Mouse (Mus musculus) kidney, postnatal 25 days (tissue): Measurements from ENCODE around the gene Vcl.

Experiments
- DNase-seq, 2 experiments: peaks; one replicate each; pipeline ENCODE4 v3.0.0; 2021; ENCODE audit warnings: mixed read lengths in 2 of 2

The Vcl gene

DNA sequence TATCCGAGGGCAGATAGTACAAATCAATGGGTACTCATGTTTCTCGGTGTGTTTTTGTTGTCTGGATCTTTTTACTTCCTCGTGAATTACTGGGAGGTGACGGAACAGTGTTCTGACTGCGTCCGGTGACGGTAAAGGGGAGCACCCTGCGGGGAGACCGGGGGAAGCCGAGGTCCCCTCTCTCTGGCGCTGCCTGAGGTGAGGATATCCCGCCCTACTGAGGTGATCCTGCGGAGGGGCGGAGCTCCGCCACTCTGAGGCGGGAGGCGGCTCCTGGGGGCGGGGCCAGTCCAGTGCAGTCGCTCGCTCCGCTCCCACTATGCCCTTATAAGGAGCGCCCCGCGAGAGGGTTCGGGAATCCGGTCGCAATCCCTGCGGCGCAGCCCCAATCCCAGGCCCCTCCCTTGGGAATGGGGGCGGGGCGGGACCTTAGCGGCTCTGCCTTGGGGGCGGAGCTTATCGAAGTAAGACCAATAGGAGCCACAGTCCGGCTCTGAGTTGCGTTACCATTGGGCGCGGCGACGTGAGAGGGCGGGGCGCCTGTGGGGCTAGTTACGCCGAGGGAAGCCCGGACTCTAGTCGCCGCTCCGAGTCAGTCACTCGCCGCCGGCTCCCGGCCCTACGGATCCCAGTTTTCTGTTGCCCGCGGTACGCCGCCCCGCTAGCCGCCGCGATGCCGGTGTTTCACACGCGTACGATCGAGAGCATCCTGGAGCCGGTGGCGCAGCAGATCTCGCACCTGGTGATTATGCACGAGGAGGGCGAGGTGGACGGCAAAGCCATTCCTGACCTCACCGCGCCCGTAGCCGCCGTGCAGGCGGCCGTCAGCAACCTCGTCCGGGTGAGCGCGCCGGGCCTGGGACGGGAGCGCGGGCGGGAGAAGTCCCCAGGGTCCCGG lies at the start of gene Vcl:
Vcl (plus strand) TSS at position 551 of the 898 bp plus-strand sequence.
- DNase-seq, result peak; percentile 99 to 100

DNA sequence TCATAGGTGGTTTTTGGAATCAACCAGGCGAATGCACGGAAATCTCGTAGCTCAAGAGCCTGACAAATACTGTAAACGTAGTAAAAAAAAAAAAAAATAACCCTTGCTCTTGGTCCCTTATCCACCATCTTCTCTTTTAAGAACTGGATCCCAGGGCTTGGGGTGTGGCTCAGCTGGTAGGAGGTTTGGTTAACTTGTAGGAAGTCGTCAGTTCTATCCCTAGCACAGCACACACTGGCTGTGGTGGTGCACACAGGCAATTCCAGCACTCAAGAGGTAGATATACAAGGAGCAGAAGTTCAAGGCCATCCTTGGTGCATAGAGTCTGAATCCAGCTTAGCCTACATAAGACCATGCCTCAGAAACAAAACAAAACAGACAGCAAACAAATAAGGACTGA lies 44.5 kb upstream of the Vcl start:
- no peak for DNase-seq

DNA sequence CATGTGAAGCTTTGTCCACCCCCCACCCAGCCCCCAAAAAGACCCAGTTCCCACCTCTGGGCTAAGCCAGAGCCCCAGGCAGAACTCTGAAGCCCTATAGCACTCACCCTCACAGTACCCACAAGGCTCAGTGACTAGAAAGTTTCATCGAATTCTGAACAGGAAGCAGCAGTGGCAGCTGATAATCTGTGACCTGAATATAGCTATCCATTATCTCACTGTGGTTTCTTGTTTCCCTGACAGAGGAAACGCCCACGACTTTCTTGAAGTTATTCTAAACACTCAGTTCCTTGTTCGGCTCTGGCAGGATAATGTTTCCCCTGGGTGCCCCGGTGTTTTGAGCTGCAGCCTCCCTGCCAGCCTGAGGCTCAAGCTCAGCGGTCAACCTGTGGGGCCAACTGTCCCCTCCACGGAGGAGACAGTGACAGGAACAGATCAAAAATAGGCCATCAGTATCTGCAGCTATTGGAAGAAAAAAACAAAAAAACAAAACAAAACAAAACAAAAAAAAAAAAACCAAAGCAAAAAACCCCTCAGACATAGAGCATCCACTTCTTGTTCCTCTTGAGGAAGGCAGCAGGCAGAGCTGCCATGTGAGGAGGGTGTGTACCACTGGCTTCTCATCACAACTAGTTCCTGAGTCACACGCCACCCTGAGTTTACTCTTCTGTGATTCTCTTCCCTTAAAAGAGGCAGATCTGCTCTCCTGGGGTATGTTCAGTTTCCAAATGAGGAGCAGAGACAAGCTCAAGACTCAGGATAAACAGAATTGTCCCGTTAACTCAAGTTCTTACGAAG lies 43.9 kb upstream of the Vcl start:
- DNase-seq, result peak in 1 of 2 experiments; percentile 23

GRCm38 (mm10) chr14:20886266-20886665 lies 42.9 kb upstream of the Vcl start:
- peak in 1 of 2 experiments; percentile 78 for DNase-seq

DNA sequence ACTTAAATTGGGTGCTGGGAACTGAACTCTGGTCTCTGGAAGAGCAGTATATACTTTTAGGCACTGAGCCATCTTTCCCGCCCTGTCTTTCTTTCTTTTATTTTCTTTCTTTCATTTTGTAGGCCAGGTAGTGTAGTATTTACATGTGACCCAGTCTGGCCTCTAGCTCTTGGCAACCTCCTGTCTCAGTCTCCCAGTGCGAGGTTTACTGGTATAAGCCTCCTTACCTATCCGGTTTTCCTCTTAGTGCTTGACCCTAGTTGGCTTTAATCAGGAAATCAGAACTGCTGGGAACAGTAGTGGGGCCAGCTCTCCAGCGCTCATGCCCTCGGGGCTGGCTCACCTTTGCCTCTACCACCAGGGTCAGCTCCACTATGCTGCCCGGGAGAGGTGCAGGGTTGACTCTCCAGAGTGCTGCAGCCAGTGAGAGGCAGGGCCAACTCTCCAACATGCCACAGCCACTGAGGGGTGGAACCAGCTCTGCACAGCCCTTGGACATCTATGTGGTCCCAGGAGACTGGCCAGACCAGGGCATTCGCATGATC lies 41.6 kb upstream of the Vcl start:
- peak in 1 of 2 experiments; percentile 60 for DNase-seq

DNA sequence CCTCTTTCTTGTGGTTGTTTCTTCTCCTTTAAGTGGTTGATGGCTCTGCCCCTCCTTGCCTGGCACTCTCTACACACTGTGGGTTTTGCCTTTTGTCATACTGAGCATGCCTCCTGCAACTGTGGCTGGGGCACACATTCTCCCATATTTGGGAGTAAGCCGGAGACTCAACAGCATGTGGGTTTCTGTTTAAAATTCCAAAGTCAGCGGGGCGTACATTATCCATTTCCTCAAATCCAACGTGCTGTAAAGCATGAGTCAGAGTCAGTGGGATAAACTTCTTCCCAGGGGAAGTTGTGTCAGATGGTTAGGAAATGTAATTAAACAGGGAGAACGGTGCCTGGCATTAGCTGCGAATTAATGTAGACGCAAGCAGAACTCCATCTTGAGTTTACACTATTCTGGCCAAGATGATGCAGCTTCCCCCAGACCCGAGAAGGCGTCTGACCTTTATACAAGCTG lies 37.2 kb upstream of the Vcl start:
- DNase-seq, result peak in 1 of 2 experiments; percentile 43

DNA sequence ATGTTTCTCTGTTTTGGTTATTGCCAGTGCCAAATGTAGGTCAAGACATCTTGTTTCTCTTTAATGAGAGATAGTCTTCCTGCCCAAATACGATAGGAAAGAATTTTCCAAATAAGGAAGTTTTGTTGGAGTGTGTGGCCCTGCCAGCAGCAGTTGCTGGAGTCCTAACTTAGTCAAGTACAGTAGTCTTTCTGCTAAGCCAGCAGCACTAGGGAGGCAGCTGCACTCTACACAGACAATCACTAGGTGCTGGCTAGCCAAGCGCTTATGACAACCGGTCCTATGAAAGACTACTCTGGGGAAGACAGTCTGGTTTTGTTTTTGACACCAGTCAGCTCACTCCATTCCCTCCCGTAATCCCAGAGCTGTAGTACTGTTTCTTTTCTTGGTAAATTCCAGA lies 35.4 kb upstream of the Vcl start:
- DNase-seq, result no peak

- DNase-seq, result no peak
These were observed 27.9 kb upstream of the Vcl start for GRCm38 (mm10) chr14:20901267-20901666.

- DNase-seq, result no peak
These were observed 26.1 kb upstream of the Vcl start for GRCm38 (mm10) chr14:20903137-20903536.

DNA sequence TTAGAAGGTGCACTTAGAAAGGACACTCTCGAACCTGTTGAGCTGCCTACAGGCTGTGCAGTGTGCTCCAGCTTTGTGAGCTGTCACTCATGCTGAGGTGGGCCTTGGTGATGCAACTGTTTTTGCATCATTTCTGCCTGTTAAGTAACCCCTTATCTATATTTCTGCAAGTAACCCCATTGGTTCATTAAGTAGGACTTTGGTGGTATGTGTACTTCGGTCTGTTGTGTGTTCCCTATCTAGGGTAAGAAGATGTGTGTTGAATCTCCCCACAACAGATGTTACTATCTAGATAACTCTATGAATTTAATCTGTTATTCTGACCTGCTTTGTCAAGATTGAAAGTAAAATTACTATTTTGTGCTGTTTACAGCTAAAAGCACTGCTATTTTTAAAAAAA lies 17.4 kb upstream of the Vcl start:
- no peak for DNase-seq

GRCm38 (mm10) chr14:20914415-20914814 lies 14.8 kb upstream of the Vcl start:
- DNase-seq, result peak in 1 of 2 experiments; percentile 32

DNA sequence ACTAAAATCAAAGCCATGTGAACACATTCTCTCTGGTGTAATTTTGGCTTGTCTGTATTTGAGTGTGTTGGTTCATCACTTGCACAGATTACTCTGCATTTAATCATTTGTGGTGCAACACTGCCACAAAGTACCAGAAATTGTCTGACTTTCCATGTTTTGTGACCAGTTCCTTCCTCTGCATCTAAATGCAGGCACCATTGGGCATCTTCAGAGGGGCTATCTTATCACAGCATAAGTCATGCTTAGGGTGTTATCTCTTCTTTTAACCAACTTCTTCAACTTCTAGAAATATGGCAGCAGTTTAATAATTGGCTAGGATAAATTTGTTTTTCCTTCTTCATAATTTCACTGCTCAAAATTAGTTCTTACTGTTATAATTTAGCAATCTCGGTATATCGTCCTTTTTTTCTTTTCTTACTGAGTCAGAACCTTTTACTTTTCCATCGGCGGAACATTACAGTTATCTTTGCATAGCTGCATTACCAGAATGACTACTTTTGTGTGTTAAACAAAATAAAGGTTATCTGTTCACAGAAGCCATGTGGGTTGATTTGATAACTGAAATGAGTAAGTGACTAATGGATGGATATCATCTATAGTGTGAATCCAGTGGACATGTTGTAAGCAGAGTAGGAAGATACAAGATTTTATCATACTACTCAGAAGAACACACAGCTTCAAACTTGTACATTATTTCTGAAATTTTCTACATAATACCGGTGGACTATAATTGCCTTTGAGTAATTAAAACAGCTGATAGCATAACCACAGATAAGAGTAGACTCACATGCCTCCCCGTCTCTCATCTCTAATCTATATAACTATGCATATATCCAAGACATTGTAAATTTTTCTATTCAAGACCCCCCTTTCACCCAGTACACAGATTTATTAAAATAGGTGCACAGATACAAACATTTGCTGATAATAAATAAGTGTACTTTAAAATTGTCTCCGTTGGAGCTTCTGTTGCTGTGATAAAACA lies 12.3 kb upstream of the Vcl start:
- no peak for DNase-seq

- no peak for DNase-seq
These were observed 5.0 kb upstream of the Vcl start for GRCm38 (mm10) chr14:20924071-20924789.

- no peak for DNase-seq
These were observed 1.5 kb upstream of the Vcl start for GRCm38 (mm10) chr14:20927470-20928307.

DNA sequence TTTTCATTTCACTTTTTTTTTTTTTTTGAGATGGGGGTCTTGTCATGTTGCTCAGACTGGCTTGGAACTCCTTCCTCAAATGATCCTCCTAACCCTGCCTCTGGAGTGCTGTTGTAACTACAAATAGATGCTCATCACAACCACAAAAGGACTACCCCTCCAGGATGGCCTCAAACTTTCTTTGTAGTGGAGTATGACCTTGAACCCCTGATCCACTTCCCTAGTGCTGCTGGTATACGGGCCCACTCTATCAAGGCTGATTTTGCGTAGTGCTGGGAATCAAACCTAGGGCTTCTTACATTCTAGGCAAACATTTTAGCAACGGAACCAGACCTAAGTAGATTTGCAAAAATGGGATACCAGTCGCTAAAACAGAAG lies 901 bp upstream of the Vcl start:
- no peak for DNase-seq

DNA sequence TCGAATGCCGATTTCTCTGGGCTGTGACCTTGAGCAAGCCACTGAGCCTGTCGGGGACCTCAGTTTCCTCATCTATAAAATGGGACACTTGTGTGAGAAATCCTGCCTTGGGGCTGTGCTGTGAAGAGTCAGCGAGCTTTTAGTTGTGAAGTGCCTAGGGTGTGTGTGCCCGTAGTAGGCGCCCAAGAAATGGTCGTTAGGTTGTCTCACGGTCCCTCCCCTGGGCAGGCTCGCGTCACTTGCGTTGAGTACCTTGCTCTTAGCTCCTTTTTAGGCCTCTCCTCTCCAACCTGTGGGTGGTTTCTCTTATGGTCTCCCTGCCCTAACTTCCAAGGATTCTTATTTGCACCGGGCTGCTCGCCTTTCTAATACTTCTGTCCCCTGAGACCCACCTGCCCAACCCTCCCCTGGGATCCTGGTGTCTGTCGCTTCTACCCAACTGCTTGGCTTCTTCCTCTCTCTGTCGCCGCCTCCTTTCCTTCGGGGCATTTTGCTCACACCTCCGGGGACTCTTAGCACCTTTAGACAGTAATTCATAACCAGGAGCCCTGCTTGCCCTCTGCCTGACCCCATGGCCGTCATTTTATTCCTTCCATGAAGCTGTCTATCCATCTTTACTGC lies 726 bp downstream of the Vcl start:
- DNase-seq, result peak; percentile 33 to 56

DNA sequence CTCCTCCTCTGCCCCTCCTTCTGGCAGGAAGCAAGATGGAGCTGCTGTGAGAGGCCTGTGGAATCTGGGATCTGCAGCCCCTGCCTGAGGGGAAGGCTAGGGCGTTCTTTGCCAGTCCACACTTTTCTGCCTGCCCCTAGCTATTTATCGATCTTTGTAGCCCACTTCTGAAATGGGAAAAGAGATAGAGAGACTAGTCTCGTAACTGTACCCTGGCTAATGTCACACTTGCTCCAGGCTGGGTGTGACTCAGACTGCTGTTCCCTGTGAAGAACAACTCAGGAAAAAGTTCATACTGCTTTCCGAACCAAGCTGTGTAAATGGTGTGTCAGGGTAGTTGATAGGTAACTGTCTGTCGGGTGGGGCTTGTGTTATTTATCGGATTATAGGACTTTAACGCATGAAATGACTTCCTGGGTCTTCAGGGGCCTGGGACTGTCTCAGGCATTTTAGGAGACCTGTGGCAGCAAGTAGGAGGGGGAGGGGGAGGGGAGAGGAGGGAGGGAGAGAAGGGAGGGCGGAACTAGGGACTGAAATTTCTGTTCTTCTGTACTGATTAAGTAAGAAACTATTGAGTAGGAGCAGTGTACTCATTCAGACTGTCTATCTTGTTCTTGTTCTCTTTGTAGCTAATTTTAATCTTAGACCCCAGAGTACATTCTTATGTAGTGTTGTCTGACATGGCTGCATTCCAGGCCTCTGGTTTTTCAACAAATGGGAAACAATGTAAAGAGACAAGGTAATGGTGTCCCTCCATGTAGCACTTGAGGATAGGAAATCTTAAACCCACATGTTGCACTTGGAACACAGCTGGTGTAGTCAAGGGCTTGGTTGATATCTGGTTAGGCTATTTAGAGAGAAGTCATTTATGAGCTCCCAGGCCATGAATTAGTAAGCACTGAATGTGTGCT lies 1.5 kb downstream of the Vcl start:
- DNase-seq, result no peak

DNA sequence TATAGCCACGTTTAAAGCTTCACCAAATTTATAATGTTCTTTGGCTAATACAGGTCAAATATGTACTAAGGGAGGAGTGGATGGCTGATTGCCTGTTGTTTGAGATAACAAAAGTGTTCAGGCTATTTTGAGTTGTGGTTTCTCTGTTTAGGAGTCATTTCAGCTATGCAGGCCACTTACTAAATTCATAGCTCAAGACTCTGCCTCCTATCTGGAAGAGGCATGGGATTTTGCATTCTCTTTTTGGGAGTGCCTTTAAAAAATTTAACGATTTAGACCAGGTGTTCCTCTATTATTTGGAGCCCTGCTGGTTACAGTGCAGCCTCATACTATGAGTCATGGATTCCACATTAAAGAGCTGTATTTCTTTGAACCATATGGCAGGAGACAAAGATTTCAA lies 9.2 kb downstream of the Vcl start:
- DNase-seq, result no peak

DNA sequence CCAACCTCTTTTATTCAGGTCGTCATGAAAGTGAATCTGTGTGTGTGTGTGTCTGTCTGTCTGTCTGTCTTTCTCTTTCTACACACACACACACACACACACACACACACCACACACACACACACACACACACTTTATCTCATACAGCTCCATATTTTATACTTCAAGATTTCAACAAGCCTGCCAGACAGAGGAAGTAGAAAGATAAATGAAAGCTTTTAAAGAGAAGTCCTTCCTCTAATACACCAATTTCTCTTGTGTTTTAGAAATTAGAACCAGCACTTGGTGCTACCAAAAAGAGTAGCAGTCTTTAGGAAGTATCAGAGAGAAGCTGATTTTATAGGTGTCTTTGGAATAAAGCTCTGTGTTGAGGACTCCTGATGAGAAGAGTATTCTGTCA lies 9.7 kb downstream of the Vcl start:
- no peak for DNase-seq
